Mouse (Mus musculus): ENCODE measurements around the gene Hectd1. TPM values are rescaled to one million over a fixed set of nuclear protein-coding genes. Genes with fewer than 3 reads are reported as not detected.

Hectd1 gene
- total RNA-seq, 2 experiments from 2014 or later: 86.7 to 95.8 TPM

DNA sequence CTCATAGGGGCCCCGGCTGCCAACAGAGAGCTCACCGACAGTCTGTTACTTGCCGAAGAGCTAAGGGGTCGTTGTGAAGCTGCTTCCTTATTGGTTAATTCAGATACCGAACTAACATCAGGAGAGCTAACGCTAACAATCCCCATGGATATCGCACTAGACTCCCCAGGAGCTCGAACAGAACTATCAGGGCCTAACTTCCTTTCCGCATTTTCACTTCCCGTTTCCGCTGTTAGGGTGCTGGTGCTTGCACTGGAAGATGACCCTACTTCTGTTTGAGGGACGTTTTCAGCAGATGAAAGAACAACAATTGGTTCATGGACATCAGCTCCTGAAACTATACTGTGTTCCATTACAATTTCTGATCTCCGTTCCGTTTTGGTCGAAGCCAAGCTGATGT is 60.6 kb downstream of the Hectd1 start:
- DNase-seq: no peak

DNA sequence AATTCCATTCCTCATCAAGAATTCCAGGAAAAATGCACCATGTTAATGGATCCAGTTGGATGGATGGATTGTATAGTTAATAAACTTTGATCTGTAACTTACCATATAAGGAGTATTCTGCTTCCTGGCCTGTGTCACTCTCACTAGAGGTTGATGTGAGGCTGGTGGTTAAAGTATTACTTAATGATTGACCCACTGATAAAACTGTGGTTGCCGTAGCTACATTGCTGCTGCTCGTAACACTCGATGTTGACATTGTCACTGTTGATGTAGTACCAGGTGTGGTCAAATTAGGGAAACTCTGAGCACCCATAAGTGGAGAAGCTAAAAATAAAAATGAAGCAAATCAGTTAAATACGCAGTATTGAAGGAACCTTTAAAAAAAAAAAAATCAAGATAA is 61.9 kb downstream of the Hectd1 start:
- no peak for DNase-seq

DNA sequence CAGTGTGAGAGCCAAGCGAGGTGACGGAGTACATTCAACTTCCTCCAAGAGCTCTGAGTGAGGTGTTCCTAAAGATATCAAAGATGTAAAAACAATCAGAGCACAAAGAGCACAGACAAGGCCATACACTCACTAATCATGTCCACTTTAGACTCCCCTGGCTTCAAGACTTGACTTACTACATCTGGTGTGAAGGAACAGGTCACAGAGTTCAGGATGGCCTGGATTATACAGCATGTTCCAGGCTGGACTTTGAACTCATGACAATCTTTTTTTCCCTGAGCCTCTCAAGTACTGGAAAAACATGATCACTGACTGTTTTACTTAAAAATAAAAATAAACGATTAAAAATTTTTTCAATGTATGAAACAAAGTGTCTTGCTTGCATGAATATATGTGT is 70.0 kb downstream of the Hectd1 start:
- no peak for DNase-seq

DNA sequence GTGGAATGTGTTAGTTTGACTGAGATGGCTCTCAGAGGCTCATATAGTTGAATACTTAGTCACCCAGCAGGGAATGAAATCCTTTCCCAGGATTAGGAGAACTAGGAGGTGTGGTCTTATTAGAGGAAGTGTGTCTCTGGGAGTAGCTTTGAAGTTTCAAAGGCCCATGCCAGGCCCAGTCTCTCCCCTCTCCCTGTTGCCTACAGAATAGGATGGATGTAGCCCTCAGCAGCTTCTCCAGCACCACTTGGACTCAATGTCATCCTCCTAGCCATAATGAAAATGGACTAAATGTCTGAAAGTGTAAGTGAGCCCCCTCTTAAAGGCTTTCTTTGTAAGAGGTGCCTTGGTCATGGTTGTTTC is 72.8 kb downstream of the Hectd1 start:
- no peak for DNase-seq

DNA sequence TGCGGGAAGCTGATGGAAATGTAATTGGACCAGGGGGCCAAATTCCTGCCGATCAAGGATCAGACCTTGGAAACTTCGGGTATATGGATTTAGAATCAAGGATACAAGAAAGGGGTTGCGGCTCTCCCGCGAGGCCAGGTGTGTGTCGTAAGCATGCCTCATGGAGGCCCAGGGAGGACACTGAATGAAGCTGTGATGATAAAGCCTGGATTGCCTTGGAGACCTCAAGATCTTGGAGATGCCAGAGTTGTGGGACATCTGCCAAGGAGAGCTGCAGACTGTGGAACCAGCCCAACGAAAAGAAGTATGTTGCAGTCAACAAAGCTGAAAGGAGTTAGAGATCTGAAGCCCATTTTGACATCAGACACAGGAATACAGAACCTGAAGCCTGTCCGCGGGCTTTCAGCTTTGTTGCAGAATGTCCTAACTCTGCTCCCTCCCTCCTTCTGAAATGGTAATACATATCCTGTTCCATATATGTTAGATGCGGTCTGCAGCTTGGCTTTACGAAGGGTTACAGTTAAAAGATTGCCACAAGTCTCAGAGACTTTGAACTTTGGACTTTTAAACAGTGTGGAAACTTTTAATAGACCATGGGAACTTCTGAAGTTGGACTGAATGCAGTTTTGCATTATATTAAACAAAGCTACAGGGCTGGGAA is 73.3 kb downstream of the Hectd1 start:
- no peak for DNase-seq

DNA sequence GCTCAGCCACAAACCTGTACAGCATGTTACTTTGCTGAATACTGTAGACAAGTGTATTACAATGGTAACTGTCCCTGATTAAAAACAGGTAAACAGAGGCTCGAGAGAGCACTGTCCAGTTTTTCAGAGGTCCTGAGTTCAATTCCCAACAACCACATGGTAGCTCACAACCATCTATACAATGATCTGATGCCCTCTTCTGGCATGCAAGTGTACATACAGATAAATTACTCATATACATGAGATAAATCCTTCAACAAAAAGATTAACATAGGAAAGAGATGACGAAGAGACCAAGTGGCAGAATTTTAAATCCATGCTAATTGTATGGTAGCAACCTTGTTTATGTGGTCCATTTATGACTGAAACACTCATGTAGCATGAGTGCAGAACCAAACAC is 82.0 kb downstream of the Hectd1 start:
- DNase-seq: no peak

DNA sequence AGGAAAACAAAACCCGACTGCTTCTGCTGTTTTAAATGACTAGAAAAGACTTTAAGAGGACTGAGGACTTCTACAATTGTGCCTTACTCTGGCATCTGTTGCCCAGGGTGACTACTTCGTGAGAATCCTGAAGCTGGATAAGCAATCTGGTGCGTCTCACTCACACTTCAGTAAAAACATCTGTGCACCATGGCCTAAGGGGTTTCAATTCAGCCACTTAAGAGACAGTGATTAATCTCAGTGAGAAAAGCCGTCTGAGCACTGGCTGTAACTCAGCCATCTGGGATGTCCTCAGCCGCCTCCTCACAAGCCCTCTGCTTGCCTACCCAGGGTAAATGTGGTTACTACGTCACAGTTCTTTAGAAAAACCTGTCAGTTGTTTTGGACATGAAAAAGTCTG is 84.4 kb downstream of the Hectd1 start:
- DNase-seq: no peak

DNA sequence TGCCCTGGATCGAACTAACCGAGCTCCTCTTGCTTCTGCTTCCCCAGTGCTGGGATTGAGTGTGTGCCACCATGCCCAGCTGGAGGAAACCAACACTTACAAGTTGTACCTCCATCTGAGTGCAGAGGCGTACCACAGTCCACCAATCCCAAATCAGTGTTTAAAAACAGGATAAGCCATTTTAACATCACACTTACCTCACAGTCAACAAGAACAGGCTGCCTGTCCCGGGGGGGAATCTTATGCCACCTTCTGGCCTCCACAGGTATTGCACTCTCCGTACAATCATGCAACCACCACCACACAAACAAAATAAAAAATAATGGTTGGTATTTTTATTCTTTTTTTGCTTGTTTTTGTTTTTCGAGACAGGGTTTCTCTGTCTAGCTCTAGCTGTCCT is 87.6 kb downstream of the Hectd1 start:
- DNase-seq: peak; percentile 43 to 52

DNA sequence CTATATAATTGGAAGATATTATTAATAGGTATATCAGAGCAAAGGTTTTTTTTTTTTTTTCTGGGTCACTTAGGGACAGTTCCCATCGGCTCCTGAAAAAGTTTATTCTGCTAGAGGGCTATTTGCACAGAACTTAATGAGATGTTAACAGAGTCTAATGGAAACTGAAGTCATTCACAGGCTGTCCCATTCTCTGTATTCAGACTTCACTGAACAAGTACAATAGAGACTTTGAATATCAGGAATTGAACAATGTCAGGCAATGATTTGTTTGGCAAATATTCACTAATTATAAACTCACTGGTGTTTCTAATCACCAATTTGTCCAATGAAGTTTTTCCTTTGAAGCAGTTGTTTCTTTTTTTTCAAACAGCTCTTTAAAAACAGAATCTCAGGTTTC is 92.5 kb downstream of the Hectd1 start:
- no peak for DNase-seq

DNA sequence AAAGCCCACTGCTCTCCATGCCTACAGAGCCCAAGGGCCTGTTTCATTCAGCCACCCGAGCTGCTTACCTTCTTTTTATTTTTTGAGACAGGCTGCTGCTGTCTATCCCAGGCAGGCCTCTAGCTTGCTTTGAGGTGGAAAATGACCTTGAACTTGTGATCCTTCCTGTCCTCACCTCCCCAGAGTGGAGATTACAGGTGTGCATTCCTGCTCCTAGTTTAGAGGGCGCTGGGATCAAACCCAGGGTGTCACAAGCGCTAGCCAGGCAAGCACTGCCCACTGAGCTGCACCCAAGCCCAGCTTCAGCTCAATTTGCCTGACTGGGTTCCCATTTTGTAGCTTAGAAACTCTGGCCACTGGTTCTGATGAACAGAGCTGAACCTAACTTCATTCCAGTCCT is 93.0 kb downstream of the Hectd1 start:
- DNase-seq: no peak

DNA sequence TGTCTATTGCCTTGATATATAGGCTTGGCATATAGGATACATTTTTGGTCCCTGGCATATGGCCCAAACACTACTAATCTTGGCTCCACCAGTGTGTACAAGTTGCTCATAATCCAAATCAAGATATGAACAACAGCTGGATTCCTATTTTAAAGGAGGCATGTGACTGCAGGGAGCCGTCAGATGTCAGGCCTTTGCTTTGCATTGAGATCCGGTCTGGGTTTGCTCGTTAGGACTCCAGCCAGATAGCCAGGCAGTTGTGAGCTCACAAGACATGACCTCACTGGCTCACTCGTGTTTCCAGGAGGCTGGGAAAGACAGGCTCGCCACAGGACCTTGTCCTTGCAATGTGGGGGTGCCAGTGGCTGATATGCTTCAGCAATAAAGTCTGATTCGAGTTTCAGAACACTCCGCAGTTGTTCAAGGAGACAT is 93.5 kb downstream of the Hectd1 start:
- DNase-seq: peak; percentile 48 to 50

DNA sequence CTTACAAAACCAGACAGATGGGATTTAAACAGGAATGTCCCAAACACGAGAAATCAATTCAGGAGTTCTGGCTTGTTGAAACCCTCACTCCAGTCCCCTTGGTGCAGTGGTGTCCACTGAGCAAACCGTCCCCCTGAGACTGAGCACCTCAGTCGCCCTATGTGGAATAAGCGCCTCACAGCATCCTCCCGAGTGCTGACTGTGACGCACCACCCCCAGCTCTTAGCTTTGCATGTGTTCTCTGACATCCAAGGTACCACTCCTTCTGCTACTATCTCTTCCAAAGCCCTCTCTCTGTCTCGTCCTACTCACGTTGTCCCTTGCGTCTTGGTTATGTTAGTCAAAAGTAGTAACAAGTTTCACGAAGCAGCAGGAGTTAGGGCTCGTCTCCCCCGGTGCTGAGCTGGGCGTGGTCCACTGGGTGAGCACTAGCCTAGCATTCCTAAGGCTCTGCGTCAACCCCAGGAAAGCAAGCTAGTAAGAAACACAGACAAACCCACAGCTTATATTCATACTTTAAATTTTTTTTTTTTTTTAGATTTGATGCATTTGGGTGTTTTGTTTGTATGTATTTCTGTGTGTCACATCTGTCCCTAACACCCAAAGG is 94.6 kb downstream of the Hectd1 start:
- no peak for DNase-seq

DNA sequence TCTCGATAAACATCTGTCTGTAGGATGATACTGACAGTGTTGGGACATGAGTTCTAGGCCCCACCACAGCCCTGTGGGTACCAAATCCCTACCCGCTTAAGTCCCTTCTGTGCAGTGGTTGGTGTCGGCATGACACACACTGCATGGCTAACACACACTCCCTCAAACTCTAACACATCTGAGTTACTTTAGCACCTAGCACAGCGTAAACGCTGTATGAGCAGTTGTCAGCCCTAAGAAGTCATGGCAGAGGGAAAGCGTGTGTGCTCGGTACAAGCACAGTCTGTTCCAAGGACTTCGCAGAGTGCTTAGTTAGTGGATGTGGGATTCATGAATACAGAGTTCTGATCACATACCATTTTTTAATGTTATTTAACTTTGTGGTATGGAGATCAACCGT is 99.5 kb downstream of the Hectd1 start:
- DNase-seq: no peak

DNA sequence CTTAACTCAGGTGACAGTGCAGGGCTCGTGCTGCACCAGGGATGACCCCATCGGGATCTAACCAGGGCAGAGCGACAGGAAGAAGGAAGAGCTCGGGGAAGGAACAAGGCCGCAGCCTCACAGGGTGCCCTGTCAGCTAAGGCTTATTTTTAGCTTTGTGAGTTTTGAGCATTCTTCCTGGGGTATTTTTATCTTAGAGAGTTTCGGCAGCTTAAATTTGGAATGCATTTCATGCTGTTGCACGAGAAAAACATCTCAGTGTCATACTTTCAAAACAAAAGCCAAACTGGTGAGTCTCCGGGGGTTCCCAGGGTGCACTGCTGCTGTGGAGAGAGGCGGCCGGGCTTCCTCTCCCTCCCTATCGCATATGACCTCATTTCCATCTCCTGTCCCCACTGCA is 100.3 kb downstream of the Hectd1 start:
- peak; percentile 54 to 66 for DNase-seq

DNA sequence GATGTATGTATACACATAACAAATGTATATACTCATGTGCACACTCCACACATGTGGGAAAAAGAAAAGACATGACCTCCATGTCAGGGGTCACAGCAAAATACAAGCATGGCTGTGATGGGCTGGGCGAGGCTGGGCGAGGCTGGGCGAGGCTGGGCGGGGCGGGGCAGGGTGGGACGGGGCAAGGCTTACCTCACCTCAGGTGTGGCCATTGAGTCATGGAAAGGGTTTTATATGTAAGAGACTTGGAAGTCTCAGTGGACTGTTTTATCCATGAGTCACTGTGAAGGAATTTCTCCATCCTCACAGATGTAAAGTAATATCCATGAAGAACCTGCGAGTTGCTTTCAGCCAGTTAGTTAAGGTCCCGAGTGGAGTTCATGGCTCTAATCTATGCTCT is 107.5 kb downstream of the Hectd1 start:
- no peak for DNase-seq

DNA sequence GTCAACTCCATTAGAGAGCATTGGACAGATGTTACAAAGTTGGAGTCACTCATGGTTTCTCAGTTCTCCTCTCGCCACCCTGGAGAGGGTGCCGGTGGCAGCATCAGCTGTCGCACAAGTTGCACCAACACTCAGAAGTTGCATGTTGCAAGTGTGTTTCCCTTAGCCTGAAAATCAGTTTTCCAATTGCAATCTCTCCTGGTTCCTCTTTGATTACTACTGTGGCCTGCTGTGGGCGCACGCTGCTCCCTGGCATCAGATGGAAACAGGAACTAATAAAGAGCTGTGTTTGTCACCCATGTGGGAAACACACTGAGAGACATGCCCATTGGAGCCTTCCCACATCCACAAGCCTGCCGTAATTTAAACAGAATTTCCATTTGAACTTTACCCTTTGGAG is 110.7 kb downstream of the Hectd1 start:
- no peak for DNase-seq

DNA sequence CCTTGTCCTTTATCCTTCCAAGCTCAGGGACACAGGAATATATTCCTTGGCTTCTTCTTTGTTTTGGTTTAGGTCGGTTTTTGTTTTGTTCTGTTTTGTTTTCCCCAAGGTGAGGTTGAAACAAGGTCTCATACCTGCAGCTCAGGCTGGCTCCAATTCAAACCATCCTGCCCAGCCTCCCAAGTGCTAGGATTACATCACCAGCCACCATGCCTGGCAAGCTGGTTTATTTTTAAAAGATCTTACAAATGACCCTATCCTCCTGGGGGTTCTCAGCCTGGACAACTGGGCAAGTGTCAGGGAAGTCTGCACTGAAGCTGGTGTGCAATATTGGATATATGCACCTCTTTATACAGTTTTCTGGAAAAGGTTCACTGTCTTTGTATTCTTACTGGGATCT is 116.7 kb downstream of the Hectd1 start:
- no peak for DNase-seq

DNA sequence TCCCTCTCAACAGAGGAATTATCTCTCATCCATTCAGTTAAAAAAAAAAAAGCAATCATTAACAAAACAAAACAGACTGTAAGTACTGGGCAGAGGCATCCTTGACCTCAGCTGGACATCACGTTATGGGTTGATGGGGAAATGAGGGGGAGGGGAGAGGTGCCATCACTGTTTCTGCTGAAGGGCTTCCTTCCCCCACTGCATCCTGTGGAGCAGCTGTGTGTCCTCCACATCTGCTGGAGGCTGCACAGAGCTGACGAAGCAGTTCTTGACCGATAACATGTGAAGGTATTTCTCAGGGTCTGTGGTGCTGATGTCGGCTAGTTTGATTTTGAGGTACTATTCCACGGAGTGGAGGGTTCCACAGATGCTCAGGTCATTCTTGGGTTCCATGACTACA is 119.2 kb downstream of the Hectd1 start:
- DNase-seq: peak in 1 of 2 experiments; percentile 32

DNA sequence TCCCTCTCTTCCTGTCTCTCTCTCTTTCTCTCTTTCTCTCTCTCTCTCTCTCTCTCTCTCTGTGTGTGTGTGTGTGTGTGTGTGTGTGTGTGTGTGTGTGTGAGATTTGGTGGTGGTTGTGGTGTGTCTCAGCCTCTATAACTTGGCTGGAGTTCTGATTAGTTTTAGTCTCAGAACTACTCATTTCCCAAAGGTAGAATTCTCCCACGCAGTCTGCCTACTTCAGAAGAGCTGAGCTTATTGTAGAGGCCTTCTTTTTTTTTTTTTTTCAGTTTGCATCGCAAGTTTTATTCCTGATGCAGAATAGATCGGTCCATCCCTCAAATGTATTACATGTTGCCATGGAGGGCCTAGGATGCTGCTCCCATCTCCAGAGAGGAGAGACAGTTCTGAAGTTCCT is 119.6 kb downstream of the Hectd1 start:
- DNase-seq: no peak

DNA sequence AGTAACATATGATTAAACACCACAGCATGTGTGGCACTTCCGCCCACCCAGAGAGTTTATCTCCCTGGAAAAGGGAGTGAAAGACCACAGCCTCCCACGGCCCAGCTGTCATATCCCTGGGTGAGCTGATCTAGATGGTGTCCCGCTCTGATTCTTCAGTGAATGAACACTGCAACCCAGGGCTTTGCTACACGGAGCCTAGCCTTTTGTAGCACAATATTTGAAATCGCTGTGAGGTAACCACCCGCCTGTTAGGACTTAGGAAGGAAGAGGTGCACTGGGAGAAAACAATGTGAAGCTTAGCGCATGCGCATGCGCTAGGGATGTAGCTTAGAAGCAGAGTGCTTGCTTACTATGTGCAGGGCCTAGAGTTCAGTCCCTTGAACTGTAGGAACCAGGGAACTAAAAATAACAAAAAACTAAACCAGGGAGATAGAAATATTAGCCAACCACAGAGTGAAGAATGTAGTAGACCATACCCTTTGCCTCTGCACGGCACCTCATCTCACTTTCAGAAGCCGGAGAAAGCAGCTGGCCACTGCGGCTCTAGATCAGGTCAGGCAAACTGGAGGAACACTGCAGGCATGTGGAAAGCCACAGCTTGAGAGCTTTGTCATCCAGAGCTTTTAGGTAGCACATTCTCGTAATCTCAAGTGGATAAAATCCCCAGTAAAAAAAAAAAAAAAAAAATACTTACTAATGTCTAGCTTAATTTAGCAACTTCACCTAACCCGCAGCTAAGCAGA is 120.2 kb downstream of the Hectd1 start:
- DNase-seq: peak in 1 of 2 experiments; percentile 24

DNA sequence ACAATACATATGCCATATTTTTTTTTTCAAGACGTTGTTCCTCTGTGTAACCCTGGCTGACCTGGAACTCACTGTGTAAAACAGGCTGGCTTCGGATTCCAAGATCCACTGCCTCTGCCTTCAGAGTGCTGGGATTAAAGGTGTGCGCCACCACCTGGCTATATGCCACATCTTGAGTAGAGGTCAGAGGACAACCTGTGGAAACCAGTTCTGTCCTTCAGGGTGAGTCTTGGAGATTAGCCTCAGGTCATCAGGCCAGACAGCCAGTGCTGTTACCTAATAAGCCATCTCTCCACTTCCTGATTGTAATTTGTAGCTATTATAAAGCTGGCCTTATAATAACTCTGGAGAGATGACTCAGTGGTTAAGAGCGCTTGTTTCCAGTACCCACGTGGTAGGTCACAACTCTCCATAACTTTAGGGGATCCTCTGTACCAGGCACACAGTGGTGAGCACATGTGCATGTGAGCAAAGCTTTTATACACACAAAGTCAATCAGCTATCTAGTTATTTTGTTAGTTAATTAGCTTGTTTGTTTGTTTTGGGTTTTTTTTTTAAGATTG is 122.6 kb downstream of the Hectd1 start:
- no peak for DNase-seq

DNA sequence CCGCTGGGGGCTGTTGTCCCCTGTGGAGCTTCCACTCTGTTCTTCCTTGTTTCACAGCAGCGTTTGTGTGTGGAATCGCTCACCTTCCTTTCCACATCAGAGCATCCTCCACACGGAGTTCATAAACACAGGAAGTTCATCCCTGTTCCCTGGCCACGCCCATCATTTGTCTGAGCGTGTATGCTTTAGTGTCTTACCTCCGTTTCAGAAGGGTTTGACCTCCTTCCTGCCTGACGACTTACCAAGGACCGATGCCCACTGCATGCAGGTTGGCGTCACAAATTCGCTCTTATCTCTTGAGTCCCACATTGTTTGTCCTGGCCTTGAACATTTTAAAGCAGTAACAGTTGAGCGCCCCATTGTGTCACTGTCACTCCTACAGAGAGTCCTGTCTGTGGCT is 123.6 kb downstream of the Hectd1 start:
- no peak for DNase-seq

DNA sequence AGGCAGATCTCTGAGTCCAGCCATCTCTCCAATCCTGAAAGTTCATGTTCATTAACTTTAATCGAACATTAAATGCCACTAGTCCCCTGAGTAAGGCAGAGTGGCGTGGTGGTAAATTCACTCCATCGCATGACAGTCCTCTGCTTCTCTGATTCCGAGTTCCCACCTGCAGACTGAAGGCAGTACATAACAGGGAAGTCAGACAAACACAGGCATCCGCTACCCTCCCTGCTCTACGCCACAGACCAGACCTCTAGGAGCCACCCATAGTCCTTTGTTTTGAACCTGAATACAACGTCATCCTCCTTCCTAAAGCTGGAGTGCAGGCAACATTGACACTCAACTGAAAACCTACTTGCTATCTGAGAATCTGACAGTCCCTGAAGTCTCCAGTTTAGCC is 124.8 kb downstream of the Hectd1 start:
- DNase-seq: no peak

All from adrenal gland, postnatal 36 days (tissue).